Mouse (Mus musculus): ENCODE measurements around the gene Madcam1. TPM values are rescaled to one million over a fixed set of nuclear protein-coding genes. Genes with fewer than 3 reads are reported as not detected.

The Madcam1 gene
- total and polyA plus RNA-seq, 3 experiments = not detected

- no peak for TF ChIP-seq POLR2AphosphoS5 (IDR thresholded peaks at IDR 0.05; ENCODE audit: insufficient replicate concordance, low read depth, low read length)
- ATAC-seq (ENCODE audit: extremely low read depth, insufficient number of reproducible peaks, low FRiP score, poor library complexity, severe bottlenecking) = no peak
- H3K36me3 ChIP-seq (replicated peaks) = peaks cover 71% of the 10 kb centered on the region
- peaks cover 62% of the 10 kb centered on the region for H3K4me1 ChIP-seq (ENCODE audit: insufficient read depth, low read depth, low read length)
- peak overlapping the region; percentile 36; the same call in 1 of the 2 replicates for H3K4me3 ChIP-seq (ENCODE audit: low read depth, low read length)
- no peaks in the 10 kb centered on the region for H3K27me3 ChIP-seq (ENCODE audit: insufficient read depth, low read length)
- no peaks in the 10 kb centered on the region for H3K9me3 ChIP-seq (replicated peaks)
- DNase-seq (ENCODE audit: low spot score) = no peak
Measured at GRCm38 (mm10) chr10:79684770-79685600, 20.6 kb downstream of the Madcam1 start.

GRCm38 (mm10) chr10:79686219-79686618 lies 21.9 kb downstream of the Madcam1 start:
- ATAC-seq (ENCODE audit: extremely low read depth, insufficient number of reproducible peaks, low FRiP score, poor library complexity, severe bottlenecking) (no peak), DNase-seq (ENCODE audit: low spot score) (no peak)
- Histone ChIP-seq H3K9me3 (replicated peaks) (no peaks in the 10 kb centered on the region), H3K27me3 (ENCODE audit: insufficient read depth, low read length) (no peaks in the 10 kb centered on the region), H3K4me3 (ENCODE audit: low read depth, low read length) (no peak overlapping the region), H3K4me1 (ENCODE audit: insufficient read depth, low read depth, low read length) (peaks cover 50% of the 10 kb centered on the region), H3K36me3 (replicated peaks) (peaks cover 77% of the 10 kb centered on the region)
- no peak for TF ChIP-seq GATA2 (IDR thresholded peaks at IDR 0.05; ENCODE audit: borderline replicate concordance, low read depth, low read length)
- TF ChIP-seq POLR2AphosphoS5 (IDR thresholded peaks at IDR 0.05; ENCODE audit: insufficient replicate concordance, low read depth, low read length) = no peak
- no peak for TF ChIP-seq CTCF (IDR thresholded peaks at IDR 0.05; ENCODE audit: low read depth, low read length)
- no peak for TF ChIP-seq GATA1 (IDR thresholded peaks at IDR 0.05; ENCODE audit: borderline replicate concordance, low read length)
- TF ChIP-seq TAL1 (conservative IDR thresholded peaks at IDR 0.05; ENCODE audit: low read depth, low read length) = no peak

DNA sequence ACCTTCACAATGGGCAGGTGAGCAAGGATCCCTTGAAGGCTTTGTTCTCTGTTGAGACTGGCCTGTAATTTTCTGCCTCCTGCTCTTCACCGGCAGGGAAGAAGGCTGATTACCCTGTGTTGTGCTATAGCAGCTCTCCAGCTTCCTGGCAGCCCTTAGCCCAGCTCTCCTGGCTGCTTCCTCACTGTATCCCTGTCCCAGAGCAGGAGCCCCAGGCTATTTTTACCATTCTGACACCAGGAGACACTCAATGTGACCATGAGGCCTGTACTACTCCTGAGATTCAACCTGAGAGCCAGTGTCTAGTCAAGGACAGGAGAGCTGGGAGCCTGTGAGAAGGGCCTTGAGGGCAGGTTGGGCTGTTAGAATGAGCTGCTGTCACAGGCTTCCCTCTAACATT lies 22.3 kb downstream of the Madcam1 start:
- Histone ChIP-seq H3K9me3 (replicated peaks) (no peaks in the 10 kb centered on the region), H3K36me3 (replicated peaks) (peaks cover 77% of the 10 kb centered on the region), H3K4me3 (ENCODE audit: low read depth, low read length) (no peak overlapping the region), H3K4me1 (ENCODE audit: insufficient read depth, low read depth, low read length) (peaks cover 47% of the 10 kb centered on the region), H3K27me3 (ENCODE audit: insufficient read depth, low read length) (no peaks in the 10 kb centered on the region)
- no peak for DNase-seq (ENCODE audit: low spot score)
- no peak for TF ChIP-seq CTCF (IDR thresholded peaks at IDR 0.05; ENCODE audit: low read depth, low read length)
- TF ChIP-seq GATA2 (IDR thresholded peaks at IDR 0.05; ENCODE audit: borderline replicate concordance, low read depth, low read length) = no peak
- TF ChIP-seq GATA1 (IDR thresholded peaks at IDR 0.05; ENCODE audit: borderline replicate concordance, low read length) = no peak
- TF ChIP-seq POLR2AphosphoS5 (IDR thresholded peaks at IDR 0.05; ENCODE audit: insufficient replicate concordance, low read depth, low read length) = no peak
- TF ChIP-seq TAL1 (conservative IDR thresholded peaks at IDR 0.05; ENCODE audit: low read depth, low read length) = no peak
- ATAC-seq (ENCODE audit: extremely low read depth, insufficient number of reproducible peaks, low FRiP score, poor library complexity, severe bottlenecking) = no peak

DNA sequence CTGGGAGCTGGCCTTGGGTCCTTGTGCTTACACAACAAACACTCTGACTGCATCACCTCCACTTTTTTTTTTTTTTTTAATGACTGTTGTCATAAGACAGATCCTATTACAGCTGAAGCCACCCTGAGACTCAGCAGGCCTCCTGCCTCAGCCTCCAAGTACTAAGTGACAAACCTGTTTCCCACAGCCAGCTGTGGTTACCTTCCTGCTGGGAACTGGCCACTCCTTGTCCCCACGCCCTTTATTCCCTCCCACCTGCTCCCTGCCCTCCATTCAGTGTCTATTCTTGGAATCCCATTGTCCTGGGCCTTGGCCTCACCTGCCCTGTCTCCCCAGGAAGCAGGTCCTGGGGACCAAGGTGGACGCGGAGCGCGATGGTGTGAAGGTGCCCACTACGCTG lies 23.2 kb downstream of the Madcam1 start:
- DNase-seq (ENCODE audit: low spot score) (no peak), ATAC-seq (ENCODE audit: extremely low read depth, insufficient number of reproducible peaks, low FRiP score, poor library complexity, severe bottlenecking) (no peak)
- peaks cover 47% of the 10 kb centered on the region for H3K4me1 ChIP-seq (ENCODE audit: insufficient read depth, low read depth, low read length)
- no peak overlapping the region for H3K4me3 ChIP-seq (ENCODE audit: low read depth, low read length)
- peaks cover 6% of the 10 kb centered on the region for H3K9me3 ChIP-seq (replicated peaks)
- TF ChIP-seq POLR2AphosphoS5 (IDR thresholded peaks at IDR 0.05; ENCODE audit: insufficient replicate concordance, low read depth, low read length) (no peak), GATA1 (IDR thresholded peaks at IDR 0.05; ENCODE audit: borderline replicate concordance, low read length) (no peak), TAL1 (conservative IDR thresholded peaks at IDR 0.05; ENCODE audit: low read depth, low read length) (no peak), CTCF (IDR thresholded peaks at IDR 0.05; ENCODE audit: low read depth, low read length) (no peak), GATA2 (IDR thresholded peaks at IDR 0.05; ENCODE audit: borderline replicate concordance, low read depth, low read length) (no peak)
- H3K27me3 ChIP-seq (ENCODE audit: insufficient read depth, low read length) = no peaks in the 10 kb centered on the region
- H3K36me3 ChIP-seq (replicated peaks) = peaks cover 81% of the 10 kb centered on the region

DNA sequence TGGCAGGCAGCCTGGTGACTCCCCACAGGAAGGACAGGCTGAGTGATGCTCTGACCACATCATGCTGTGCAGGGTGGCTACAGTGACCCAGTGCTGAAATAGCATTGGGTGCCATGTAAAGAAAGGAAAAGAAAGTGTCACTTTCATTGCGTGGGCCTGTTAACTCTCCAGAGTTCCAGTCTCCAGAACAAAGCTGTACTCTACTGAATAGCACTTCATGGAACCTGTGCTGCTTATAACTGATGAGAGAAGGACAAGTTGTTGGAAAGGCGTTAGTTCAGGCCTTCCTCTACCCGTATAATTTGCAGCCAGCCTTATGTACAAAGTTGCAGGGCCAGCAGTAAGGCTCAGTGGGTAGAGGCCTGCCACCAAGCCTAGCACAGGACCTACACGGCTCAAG lies 24.4 kb downstream of the Madcam1 start, which contains the start of gene Gzmm:
Gene Gzmm, plus strand, starts transcription at position 301 of the 400 bp plus-strand sequence.
- Histone ChIP-seq H3K4me1 (ENCODE audit: insufficient read depth, low read depth, low read length) (peaks cover 41% of the 10 kb centered on the region), H3K36me3 (replicated peaks) (peaks cover 74% of the 10 kb centered on the region), H3K4me3 (ENCODE audit: low read depth, low read length) (no peak within 1 kb of the TSS), H3K9me3 (replicated peaks) (peaks cover 6% of the 10 kb centered on the region), H3K27me3 (ENCODE audit: insufficient read depth, low read length) (no peaks in the 10 kb centered on the region)
- ATAC-seq (ENCODE audit: extremely low read depth, insufficient number of reproducible peaks, low FRiP score, poor library complexity, severe bottlenecking) = no peak
- no peak for DNase-seq (ENCODE audit: low spot score)
- TF ChIP-seq GATA1 (IDR thresholded peaks at IDR 0.05; ENCODE audit: borderline replicate concordance, low read length) = no peak
- TF ChIP-seq TAL1 (conservative IDR thresholded peaks at IDR 0.05; ENCODE audit: low read depth, low read length) = no peak
- no peak for TF ChIP-seq CTCF (IDR thresholded peaks at IDR 0.05; ENCODE audit: low read depth, low read length)
- no peak for TF ChIP-seq GATA2 (IDR thresholded peaks at IDR 0.05; ENCODE audit: borderline replicate concordance, low read depth, low read length)
- no peak; the same call in 1 of the 2 replicates for TF ChIP-seq POLR2AphosphoS5 (IDR thresholded peaks at IDR 0.05; ENCODE audit: insufficient replicate concordance, low read depth, low read length)

DNA sequence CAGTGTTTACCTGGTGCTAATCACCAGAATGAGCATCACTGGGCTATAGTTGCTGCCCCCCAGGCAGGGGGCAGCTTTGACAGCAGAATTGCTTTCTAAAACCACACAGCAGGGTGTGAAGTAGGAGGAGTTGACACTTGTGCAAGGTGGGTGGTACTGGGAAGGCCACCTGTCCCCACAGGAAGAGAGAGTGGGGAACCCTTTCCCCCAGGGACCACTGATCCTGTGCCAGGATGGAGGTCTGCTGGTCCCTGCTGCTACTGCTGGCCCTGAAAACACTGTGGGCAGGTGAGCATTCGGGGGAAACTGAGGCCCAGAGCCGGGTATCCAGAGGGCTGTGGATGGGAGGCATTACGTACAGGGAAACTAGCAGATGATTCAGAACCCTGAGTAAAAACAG lies 24.8 kb downstream of the Madcam1 start:
- no peak for ATAC-seq (ENCODE audit: extremely low read depth, insufficient number of reproducible peaks, low FRiP score, poor library complexity, severe bottlenecking)
- H3K4me1 ChIP-seq (ENCODE audit: insufficient read depth, low read depth, low read length) = peaks cover 37% of the 10 kb centered on the region
- H3K9me3 ChIP-seq (replicated peaks) = peaks cover 6% of the 10 kb centered on the region
- no peak for DNase-seq (ENCODE audit: low spot score)
- TF ChIP-seq GATA2 (IDR thresholded peaks at IDR 0.05; ENCODE audit: borderline replicate concordance, low read depth, low read length) (no peak), POLR2AphosphoS5 (IDR thresholded peaks at IDR 0.05; ENCODE audit: insufficient replicate concordance, low read depth, low read length) (peak; percentile 71), CTCF (IDR thresholded peaks at IDR 0.05; ENCODE audit: low read depth, low read length) (no peak)
- H3K36me3 ChIP-seq (replicated peaks) = peaks cover 70% of the 10 kb centered on the region
- H3K27me3 ChIP-seq (ENCODE audit: insufficient read depth, low read length) = no peaks in the 10 kb centered on the region
- no peak overlapping the region for H3K4me3 ChIP-seq (ENCODE audit: low read depth, low read length)

Measured in G1E (cell line).